Mouse (Mus musculus) hindbrain, postnatal 0 days (tissue): Measurements from ENCODE around the gene Gm4792. TPM values are rescaled to one million over a fixed set of nuclear protein-coding genes. Genes with fewer than 3 reads are reported as not detected.

Experiments
- ATAC-seq: fragments of 200-750 bp; cut with Nextera tagmentation; 2 replicates; pipeline ENCODE4 v1.8.0; 2017; ENCODE audit warnings: mild to moderate bottlenecking, moderate TSS enrichment, moderate library complexity
- DNase-seq: peaks from one replicate; pipeline ENCODE4 v3.0.0-alpha.2; 2015; ENCODE audit warnings: low spot score
- H3K27ac ChIP-seq: fragments of 300-500 bp; sonication (generic); 2 replicates; pipeline ENCODE4 v1.5.1; 2014; ENCODE audit warnings: mild to moderate bottlenecking
- H3K27me3 ChIP-seq: fragments of 300-500 bp; sonication (generic); 2 replicates; pipeline ENCODE4 v1.6.1; 2014; ENCODE audit warnings: low read length, mixed read lengths; ENCODE audit not compliant: insufficient read depth
- H3K36me3 ChIP-seq: fragments of 300-500 bp; sonication (generic); 2 replicates; pipeline ENCODE4 v1.6.1; 2014; ENCODE audit warnings: low read length, mixed read lengths; ENCODE audit not compliant: insufficient read depth
- H3K4me1 ChIP-seq: fragments of 300-500 bp; sonication (generic); 2 replicates; pipeline ENCODE4 v1.6.1; 2014; ENCODE audit warnings: antibody characterized with exemption, low read length, mixed read lengths; ENCODE audit not compliant: insufficient read depth
- H3K4me2 ChIP-seq: fragments of 300-500 bp; sonication (generic); 2 replicates; pipeline ENCODE4 v1.6.1; 2014; ENCODE audit warnings: low read depth, mild to moderate bottlenecking, low read length, moderate library complexity, mixed read lengths
- H3K4me3 ChIP-seq: fragments of 300-500 bp; sonication (generic); 2 replicates; pipeline ENCODE4 v1.5.1; 2014; ENCODE audit warnings: low read length
- H3K9ac ChIP-seq: fragments of 300-500 bp; sonication (generic); replicated peaks from 2 replicates; pipeline ENCODE4 v1.6.1; 2014; ENCODE audit warnings: mild to moderate bottlenecking, low read length, moderate library complexity, mixed read lengths
- H3K9me3 ChIP-seq: fragments of 300-500 bp; sonication (generic); 2 replicates; pipeline ENCODE4 v1.6.1; 2016; ENCODE audit warnings: low read length, mixed read lengths
- CTCF ChIP-seq: IDR thresholded peaks from 2 replicates; pipeline ENCODE4 v1.5.1; 2016; ENCODE audit warnings: antibody characterized with exemption, control low read depth, low read depth
- WGBS: fragments of 180-500 bp; shearing (Covaris S2); extraction: QIAGEN DNeasy Blood & Tissue Kit; methylation state at CpG from one replicate; pipeline ENCODE4 v1.1.7; 2014; 5-methylcytosine and 5-hydroxymethylcytosine counted together
- polyA plus RNA-seq: library from polyadenylated mRNA; unstranded; fragments of >200 nt; fragmentation: Nextera tagmentation; extraction: Ambion mirVana; gene quantifications from 2 replicates; pipeline ENCODE4 v1.2.1, GENCODE M21; 2015
- total RNA-seq: library from RNA; depleted of rRNA; stranded (reverse); fragments of >200 nt; gene quantifications from 2 replicates; pipeline ENCODE4 v1.2.3, GENCODE M21; 2014

The Gm4792 gene
- total and polyA plus RNA-seq, 2 experiments from 2014 or later, result 1.0 to 1.2 TPM

- Histone ChIP-seq H3K27ac (no peak overlapping the region), H3K4me3 (no peak overlapping the region), H3K4me2 (no peak overlapping the region), H3K4me1 (no peaks in the 10 kb centered on the region), H3K9ac (no peak overlapping the region), H3K27me3 (no peaks in the 10 kb centered on the region), H3K36me3 (no peaks in the 10 kb centered on the region), H3K9me3 (peaks cover 2% of the 10 kb centered on the region; the same call in 1 of the 2 replicates)
- 33% methylated on average over 5 of the region's 5 CpGs for WGBS
- ATAC-seq (peak; percentile 77), DNase-seq (peak; percentile 77)
- no peak for TF ChIP-seq CTCF
Observed at GRCm38 (mm10) chr10:94329962-94330361, 31.5 kb upstream of the Gm4792 start.

- Histone ChIP-seq H3K27me3 (no peaks in the 10 kb centered on the region), H3K9me3 (no peaks in the 10 kb centered on the region), H3K9ac (no peak overlapping the region), H3K27ac (peak overlapping the region; percentile 41; the same call in 1 of the 2 replicates), H3K4me1 (peaks cover 4% of the 10 kb centered on the region; the same call in 1 of the 2 replicates), H3K4me3 (no peak overlapping the region), H3K4me2 (no peak overlapping the region), H3K36me3 (no peaks in the 10 kb centered on the region)
- 20% methylated on average over 4 of the region's 4 CpGs for WGBS
- ATAC-seq (no peak), DNase-seq (peak; percentile 31)
- no peak for TF ChIP-seq CTCF
Observed at GRCm38 (mm10) chr10:94318574-94318973, 20.1 kb upstream of the Gm4792 start.

- WGBS, result 89% methylated on average over 4 of the region's 4 CpGs
- H3K36me3 ChIP-seq, result no peaks in the 10 kb centered on the region
- H3K4me2 ChIP-seq, result peak overlapping the region; percentile 97
Observed at GRCm38 (mm10) chr10:94313146-94313545, 14.6 kb upstream of the Gm4792 start.

GRCm38 (mm10) chr10:94312007-94312715 lies 13.7 kb upstream of the Gm4792 start:
- H3K27ac ChIP-seq, result peak overlapping the region; percentile 65; the same call in 1 of the 2 replicates

More at GRCm38 (mm10) chr10:94313146-94313545, 14.6 kb upstream of the Gm4792 start:
- no peaks in the 10 kb centered on the region for H3K9me3 ChIP-seq
- peaks cover 9% of the 10 kb centered on the region; the same call in 1 of the 2 replicates for H3K4me1 ChIP-seq
- no peaks in the 10 kb centered on the region for H3K27me3 ChIP-seq
- TF ChIP-seq CTCF, result no peak
- no peak for DNase-seq
- H3K4me3 ChIP-seq, result 0 out of 2 replicates have a peak overlapping the region, but pooled peaks have one; percentile 59
- ATAC-seq, result no peak
- H3K27ac ChIP-seq, result no peak overlapping the region
- no peak overlapping the region for H3K9ac ChIP-seq

GRCm38 (mm10) chr10:94311511-94312006 lies 13.1 kb upstream of the Gm4792 start, which contains the start of gene Tmcc3:
Gene Tmcc3 (plus strand): TSS chr10:94311949.
- DNase-seq (peak; percentile 61), ATAC-seq (peak; percentile 37)
- H3K4me1 ChIP-seq, result peaks cover 9% of the 10 kb centered on the region; the same call in 1 of the 2 replicates
- TF ChIP-seq CTCF, result peak; percentile 48; the same call in 1 of the 2 replicates
- H3K4me3 ChIP-seq, result peak within 1 kb of the TSS; percentile 59
- no peaks in the 10 kb centered on the region for H3K9me3 ChIP-seq
- H3K36me3 ChIP-seq, result no peaks in the 10 kb centered on the region
- H3K27me3 ChIP-seq, result no peaks in the 10 kb centered on the region
- peak within 1 kb of the TSS; percentile 55 for H3K9ac ChIP-seq
- 2% methylated on average over 19 of the region's 19 CpGs for WGBS
- H3K27ac ChIP-seq, result peak within 1 kb of the TSS; percentile 65; the same call in 1 of the 2 replicates
- peak within 1 kb of the TSS; percentile 97 for H3K4me2 ChIP-seq

More at GRCm38 (mm10) chr10:94312007-94312715, 13.7 kb upstream of the Gm4792 start:
- Histone ChIP-seq H3K4me2 (peak overlapping the region; percentile 97), H3K9ac (peak overlapping the region; percentile 55), H3K9me3 (no peaks in the 10 kb centered on the region), H3K4me3 (peak overlapping the region; percentile 59), H3K27me3 (no peaks in the 10 kb centered on the region), H3K36me3 (no peaks in the 10 kb centered on the region), H3K4me1 (peaks cover 9% of the 10 kb centered on the region; the same call in 1 of the 2 replicates)
- ATAC-seq (peak; percentile 86), DNase-seq (peak; percentile 61)
- peak; percentile 49 for TF ChIP-seq CTCF
- under 1% methylated on average over 44 of the region's 45 CpGs for WGBS

- H3K27ac ChIP-seq, result no peak overlapping the region
- no peak overlapping the region for H3K9ac ChIP-seq
- no peak overlapping the region for H3K4me2 ChIP-seq
- H3K27me3 ChIP-seq, result no peaks in the 10 kb centered on the region
- ATAC-seq, result no peak
- peaks cover 9% of the 10 kb centered on the region; the same call in 1 of the 2 replicates for H3K4me1 ChIP-seq
- DNase-seq, result no peak
- 54% methylated on average over 8 of the region's 9 CpGs for WGBS
- TF ChIP-seq CTCF, result no peak
- no peak overlapping the region for H3K4me3 ChIP-seq
- no peaks in the 10 kb centered on the region for H3K36me3 ChIP-seq
- H3K9me3 ChIP-seq, result no peaks in the 10 kb centered on the region
Observed at GRCm38 (mm10) chr10:94310499-94311267, 12.2 kb upstream of the Gm4792 start.
